Comparison of ENCODE assay signal across 9 mouse cellular contexts in genomic region chr8:119927422-119928092, GRCm38 (mm10). TPM values are rescaled to one million over a fixed set of nuclear protein-coding genes. Genes with fewer than 3 reads are reported as not detected.
DNase-seq lines count a peak whose midpoint lies in the region; ATAC-seq and TF ChIP-seq lines count a peak whose summit lies in the region.
"Had no signal": no experiment of that assay in that cellular context is flagged by ENCODE, and none has a peak within 500 bp of the region (broad histone marks: within the 10 kb centered on the region; RNA-seq: fewer than 3 reads in every experiment).

No protein-coding gene starts in this region.

- no peak overlapping the region for H3K4me2 ChIP-seq in heart, embryonic 14.5 days (ENCODE audit: low read length)
- H3K4me2 ChIP-seq in liver, embryonic 11.5 days, result no peak overlapping the region
- H3K4me2 ChIP-seq: limb, embryonic 12.5 days had no signal

- H3K27ac ChIP-seq in heart, embryonic 14.5 days (replicated peaks in 1 of 2; ENCODE audit: control insufficient read depth in 1 of 2, insufficient read depth in 1 of 2, low read depth in 2 of 2, low read length in 2 of 2), result no peak overlapping the region
- no peak overlapping the region for H3K27ac ChIP-seq in liver, embryonic 11.5 days (ENCODE audit: low read depth, low read length)
- H3K27ac ChIP-seq: limb, embryonic 12.5 days had no signal

- ATAC-seq in frontal cortex, adult (ENCODE audit: low TSS enrichment), result peak; percentile 60
- ATAC-seq in cerebellum, adult (ENCODE audit: insufficient number of reproducible peaks, low FRiP score, low TSS enrichment), result peak; percentile 62; the same call in 1 of the 2 replicates
- ATAC-seq in heart, embryonic 14.5 days (ENCODE audit: insufficient number of reproducible peaks, insufficient read depth, low FRiP score, low read depth), result 0 out of 2 replicates have a peak, but pooled peaks have one; percentile 44
- peak; percentile 74 for ATAC-seq in liver, embryonic 11.5 days (replicated peaks; ENCODE audit: low FRiP score)

- H3K9ac ChIP-seq in heart, embryonic 14.5 days (ENCODE audit: low read length), result no peak overlapping the region; the same call in 1 of the 2 replicates
- H3K9ac ChIP-seq in liver, embryonic 11.5 days (ENCODE audit: low read depth, low read length), result no peak overlapping the region
- H3K9ac ChIP-seq: limb, embryonic 12.5 days had no signal

- no peaks in the 10 kb centered on the region for H3K27me3 ChIP-seq in C2C12 (ENCODE audit: control insufficient read depth, insufficient read depth, insufficient read length)
- no peaks in the 10 kb centered on the region for H3K27me3 ChIP-seq in heart, embryonic 14.5 days (ENCODE audit: control insufficient read depth, insufficient read depth, low read length)
- no peaks in the 10 kb centered on the region for H3K27me3 ChIP-seq in liver, embryonic 11.5 days (replicated peaks; ENCODE audit: control insufficient read depth, insufficient read depth, low read length)
- H3K27me3 ChIP-seq: limb, embryonic 12.5 days had no signal

- no peak for DNase-seq in frontal cortex, postnatal 25 days (ENCODE audit: low spot score in 2 of 2)
- DNase-seq in liver, embryonic 11.5 days (ENCODE audit: low spot score), result no peak
- peak; percentile 82 for DNase-seq in retina, embryonic 14.5 days (ENCODE audit: low spot score)
- no peak for DNase-seq in ovary, adult 18-20 months (ENCODE audit: low spot score)

- TF ChIP-seq CTCF in C2C12 (IDR thresholded peaks at IDR 0.05; ENCODE audit: control insufficient read depth, insufficient read depth, insufficient read length), result peak; percentile 39

- no peaks in the 10 kb centered on the region for H3K9me3 ChIP-seq in heart, embryonic 14.5 days (ENCODE audit: control insufficient read depth, low read length)
- H3K9me3 ChIP-seq in liver, embryonic 11.5 days (ENCODE audit: control insufficient read depth, low read length), result no peaks in the 10 kb centered on the region
- H3K9me3 ChIP-seq: limb, embryonic 12.5 days had no signal

- no peak overlapping the region for H3ac ChIP-seq in C2C12 (ENCODE audit: control insufficient read depth, insufficient read length, low read depth)

- H3K4me3 ChIP-seq in C2C12 (ENCODE audit: insufficient read depth, poor library complexity, severe bottlenecking), result no peak overlapping the region
- H3K4me3 ChIP-seq in heart, embryonic 14.5 days (ENCODE audit: control insufficient read depth in 1 of 2, insufficient read depth in 1 of 2, low read depth in 1 of 2, low read length in 2 of 2), result no peak overlapping the region
- no peak overlapping the region for H3K4me3 ChIP-seq in liver, embryonic 11.5 days (ENCODE audit: low read depth, low read length)
- H3K4me3 ChIP-seq: limb, embryonic 12.5 days had no signal

- peaks cover 12 to 35% of the 10 kb centered on the region in 2 experiments for H3K4me1 ChIP-seq in heart, embryonic 14.5 days (ENCODE audit: control insufficient read depth in 2 of 2, insufficient read depth in 2 of 2, low read length in 2 of 2)
- H3K4me1 ChIP-seq in liver, embryonic 11.5 days (replicated peaks; ENCODE audit: control insufficient read depth, insufficient read depth, low read length), result peaks cover 21% of the 10 kb centered on the region

- H3K79me3 ChIP-seq in C2C12 (ENCODE audit: low read depth), result peaks cover 93% of the 10 kb centered on the region

- H3K36me3 ChIP-seq in C2C12 (ENCODE audit: control insufficient read depth, insufficient read depth), result peaks cover 7% of the 10 kb centered on the region
- peaks cover 9% of the 10 kb centered on the region for H3K36me3 ChIP-seq in heart, embryonic 14.5 days (ENCODE audit: control insufficient read depth, insufficient read depth, low read length)
- peaks cover 4% of the 10 kb centered on the region; the same call in 1 of the 2 replicates for H3K36me3 ChIP-seq in liver, embryonic 11.5 days (ENCODE audit: control insufficient read depth, insufficient read depth, low read length)

- peaks cover 100% of the 10 kb centered on the region for H3K79me2 ChIP-seq in C2C12 (ENCODE audit: control insufficient read depth, insufficient read depth)

- 49% methylated on average over 6 of the region's 6 CpGs for WGBS in heart, embryonic 14.5 days
- 52% methylated on average over 6 of the region's 6 CpGs for WGBS in liver, embryonic 11.5 days

TF ChIP-seq in C2C12, 6 proteins besides CTCF, POLR2A, EP300 and RAD21:
- no peak for TF ChIP-seq FOSL1 (IDR thresholded peaks at IDR 0.05; ENCODE audit: insufficient read depth, low read length, poor library complexity, severe bottlenecking)
- TF ChIP-seq USF1 (IDR thresholded peaks at IDR 0.05; ENCODE audit: low read depth), result no peak
- TF ChIP-seq CEBPB (IDR thresholded peaks at IDR 0.05; ENCODE audit: low read depth), result no peak

RNA-seq across cellular contexts. Expression of gene Gm20388, which starts 16.9 kb away (rescaled TPM):
- polyA plus RNA-seq in C2C12 (2012; fragmentation: generic; extraction: Trizol), result 15.0 TPM
- not detected in 2 replicates for polyA plus RNA-seq in heart, embryonic 14.5 days (2014; fragmentation: Nextera tagmentation; extraction: Ambion mirVana)
- polyA plus RNA-seq in liver, embryonic 11.5 days (2014; fragmentation: Nextera tagmentation; extraction: Ambion mirVana), result 1.4 and 5.3 TPM in 2 replicates
- polyA plus RNA-seq: limb, embryonic 12.5 days had no signal

RNA-seq across cellular contexts. Expression of gene Usp10, which starts 17.4 kb away (rescaled TPM):
- polyA plus RNA-seq in C2C12 (2012; fragmentation: generic; extraction: Trizol), result 101 TPM
- polyA plus RNA-seq in heart, embryonic 14.5 days (2014; fragmentation: Nextera tagmentation; extraction: Ambion mirVana), result 66.9 and 68.0 TPM in 2 replicates
- 175 and 190 TPM in 2 replicates for polyA plus RNA-seq in liver, embryonic 11.5 days (2014; fragmentation: Nextera tagmentation; extraction: Ambion mirVana)
